Mouse (Mus musculus) MEL (cell line): ENCODE data around the gene Tbl2. TPM values are rescaled to one million over a fixed set of nuclear protein-coding genes. Genes with fewer than 3 reads are reported as not detected.

Source experiments
- DNase-seq: peaks from one replicate; pipeline ENCODE4 v3.0.0; 2011; ENCODE audit warnings: low read depth, low spot score
- H3K27ac ChIP-seq: 2 replicates; pipeline ENCODE4 v1.5.1; 2012; ENCODE audit warnings: low read depth, mild to moderate bottlenecking, control low read depth, low read length, moderate library complexity; ENCODE audit not compliant: control insufficient read depth
- H3K27me3 ChIP-seq, 2 experiments: fragments of 150-350 bp in 1 of 2; sonication (generic) in 1 of 2; 2 replicates each; pipeline ENCODE4 v1.6.1; 2012; ENCODE audit warnings: low read length in 2 of 2, mild to moderate bottlenecking in 2 of 2, improper control_type of control experiment in 1 of 2, moderate library complexity in 1 of 2; ENCODE audit not compliant: insufficient read depth in 2 of 2, control insufficient read depth in 1 of 2
- H3K36me3 ChIP-seq, 2 experiments: 2 replicates each; pipeline ENCODE4 v1.6.1; 2012 to 2014; ENCODE audit warnings: low read length in 2 of 2, improper control_type of control experiment in 1 of 2, inconsistent platforms in 1 of 2, mild to moderate bottlenecking in 1 of 2; ENCODE audit not compliant: insufficient read depth in 2 of 2, control insufficient read depth in 1 of 2
- H3K4me1 ChIP-seq, 2 experiments: fragments of 150-350 bp in 1 of 2; sonication (generic) in 1 of 2; 2 replicates each; pipeline ENCODE4 v1.6.1; 2012; ENCODE audit warnings: low read length in 2 of 2, improper control_type of control experiment in 1 of 2, mild to moderate bottlenecking in 1 of 2; ENCODE audit not compliant: insufficient read depth in 2 of 2, control insufficient read depth in 1 of 2
- H3K4me3 ChIP-seq, 2 experiments: fragments of 150-350 bp in 1 of 2; sonication (generic) in 1 of 2; 2 replicates each; pipeline ENCODE4 v1.5.1; 2012; ENCODE audit warnings: low read depth in 2 of 2, low read length in 2 of 2, mild to moderate bottlenecking in 2 of 2, moderate library complexity in 2 of 2, control low read depth in 1 of 2, improper control_type of control experiment in 1 of 2; ENCODE audit not compliant: control insufficient read depth in 1 of 2, insufficient read depth in 1 of 2
- H3K79me2 ChIP-seq: 2 replicates; pipeline ENCODE4 v1.6.1; 2012; ENCODE audit warnings: mild to moderate bottlenecking, low read length, moderate library complexity; ENCODE audit not compliant: control insufficient read depth, poor library complexity, insufficient read depth
- H3K9ac ChIP-seq: 2 replicates; pipeline ENCODE4 v1.6.1; 2012; ENCODE audit warnings: low read depth, mild to moderate bottlenecking, control low read depth, low read length, moderate library complexity; ENCODE audit not compliant: control insufficient read depth, poor library complexity, severe bottlenecking
- H3K9me3 ChIP-seq: fragments of 150-350 bp; sonication (generic); replicated peaks from 2 replicates; pipeline ENCODE4 v1.6.1; 2012; ENCODE audit warnings: mild to moderate bottlenecking, low read length, improper control_type of control experiment, moderate library complexity; ENCODE audit not compliant: insufficient read depth
- BHLHE40 ChIP-seq: IDR thresholded peaks from 2 replicates; pipeline ENCODE4 v1.6.1; 2012; ENCODE audit warnings: low read depth, mild to moderate bottlenecking, inconsistent platforms, low read length, improper control_type of control experiment, borderline replicate concordance
- CHD2 ChIP-seq: IDR thresholded peaks from 2 replicates; pipeline ENCODE4 v1.6.1; 2011; ENCODE audit warnings: low read length, improper control_type of control experiment
- CTCF ChIP-seq, 3 experiments: IDR thresholded peaks in 2 of 3; conservative IDR thresholded peaks in 1 of 3; 2 replicates each; pipeline ENCODE4 v1.5.1; 2011 to 2012; ENCODE audit warnings: low read length in 3 of 3, low read depth in 2 of 3, mild to moderate bottlenecking in 2 of 3, improper control_type of control experiment in 1 of 3, inconsistent platforms in 1 of 3, mixed read lengths in 1 of 3, moderate library complexity in 1 of 3; ENCODE audit not compliant: control insufficient read depth in 1 of 3, insufficient read depth in 1 of 3, poor library complexity in 1 of 3, severe bottlenecking in 1 of 3
- E2F4 ChIP-seq: IDR thresholded peaks from 2 replicates; pipeline ENCODE4 v1.6.1; 2011; ENCODE audit warnings: low read depth, low read length, improper control_type of control experiment, borderline replicate concordance
- ELF1 ChIP-seq: IDR thresholded peaks from 2 replicates; pipeline ENCODE4 v1.6.1; 2014; ENCODE audit warnings: low read depth, mild to moderate bottlenecking, inconsistent platforms, low read length, improper control_type of control experiment, moderate library complexity
- ETS1 ChIP-seq: IDR thresholded peaks from 2 replicates; pipeline ENCODE4 v1.6.1; 2012; ENCODE audit warnings: low read depth, mild to moderate bottlenecking, inconsistent platforms, low read length, improper control_type of control experiment, moderate library complexity
- GABPA ChIP-seq: IDR thresholded peaks from 2 replicates; pipeline ENCODE4 v1.6.1; 2012; ENCODE audit warnings: low read depth, mild to moderate bottlenecking, inconsistent platforms, low read length, improper control_type of control experiment, moderate library complexity
- GATA1 ChIP-seq: IDR thresholded peaks from 2 replicates; pipeline ENCODE4 v1.6.1; 2011; ENCODE audit warnings: low read depth, low read length, improper control_type of control experiment
- HCFC1 ChIP-seq: IDR thresholded peaks from 2 replicates; pipeline ENCODE4 v1.6.1; 2012; ENCODE audit warnings: low read depth, mild to moderate bottlenecking, inconsistent platforms, low read length, improper control_type of control experiment, moderate library complexity
- JUND ChIP-seq: IDR thresholded peaks from 2 replicates; pipeline ENCODE4 v1.6.1; 2011; ENCODE audit warnings: low read depth, mild to moderate bottlenecking, improper control_type of control experiment, low read length
- KAT2A ChIP-seq: conservative IDR thresholded peaks from 2 replicates; pipeline ENCODE4 v1.6.1; 2012; ENCODE audit warnings: low read depth, low read length, improper control_type of control experiment, inconsistent platforms
- MAX ChIP-seq: IDR thresholded peaks from 2 replicates; pipeline ENCODE4 v1.6.1; 2011; ENCODE audit warnings: low read length, improper control_type of control experiment
- MAZ ChIP-seq: IDR thresholded peaks from 2 replicates; pipeline ENCODE4 v1.6.1; 2012; ENCODE audit warnings: low read depth, mild to moderate bottlenecking, inconsistent platforms, low read length, improper control_type of control experiment
- MEF2A ChIP-seq: IDR thresholded peaks from 2 replicates; pipeline ENCODE4 v1.6.1; 2014; ENCODE audit warnings: low read depth, mild to moderate bottlenecking, inconsistent platforms, low read length, improper control_type of control experiment; ENCODE audit not compliant: poor library complexity, insufficient replicate concordance, severe bottlenecking; ENCODE audit errors: extremely low read depth
- MXI1 ChIP-seq: IDR thresholded peaks from 2 replicates; pipeline ENCODE4 v1.6.1; 2011; ENCODE audit warnings: mild to moderate bottlenecking, low read depth, low read length, improper control_type of control experiment
- MYC ChIP-seq: IDR thresholded peaks from 2 replicates; pipeline ENCODE4 v1.6.1; 2011; ENCODE audit warnings: low read depth, mild to moderate bottlenecking, low read length, improper control_type of control experiment, moderate library complexity
- NELFE ChIP-seq: IDR thresholded peaks from 2 replicates; pipeline ENCODE4 v1.6.1; 2011; ENCODE audit warnings: low read depth, low read length, improper control_type of control experiment
- NRF1 ChIP-seq: IDR thresholded peaks from 2 replicates; pipeline ENCODE4 v1.6.1; 2014; ENCODE audit warnings: low read depth, mild to moderate bottlenecking, inconsistent platforms, low read length, improper control_type of control experiment, moderate library complexity; ENCODE audit not compliant: poor library complexity, insufficient read depth, severe bottlenecking
- POLR2A ChIP-seq, 2 experiments: IDR thresholded peaks; 2 replicates each; pipeline ENCODE4 v1.6.1; 2011 to 2012; ENCODE audit warnings: low read length in 2 of 2, mild to moderate bottlenecking in 2 of 2, control low read depth in 1 of 2, improper control_type of control experiment in 1 of 2, low read depth in 1 of 2, moderate library complexity in 1 of 2; ENCODE audit not compliant: control insufficient read depth in 1 of 2, insufficient read depth in 1 of 2, poor library complexity in 1 of 2
- POLR2AphosphoS2 ChIP-seq: IDR thresholded peaks from 2 replicates; pipeline ENCODE4 v1.6.1; 2011; ENCODE audit warnings: low read length, improper control_type of control experiment
- POLR2AphosphoS5 ChIP-seq: IDR thresholded peaks from 2 replicates; pipeline ENCODE4 v1.6.1; 2012; ENCODE audit warnings: low read depth, borderline replicate concordance, mild to moderate bottlenecking, inconsistent platforms, low read length, moderate library complexity, mixed read lengths
- RAD21 ChIP-seq: IDR thresholded peaks from 2 replicates; pipeline ENCODE4 v1.6.1; 2011; ENCODE audit warnings: mild to moderate bottlenecking, low read depth, low read length, improper control_type of control experiment
- RCOR1 ChIP-seq: IDR thresholded peaks from 2 replicates; pipeline ENCODE4 v1.6.1; 2012; ENCODE audit warnings: low read depth, mild to moderate bottlenecking, inconsistent platforms, low read length, improper control_type of control experiment
- SIN3A ChIP-seq: IDR thresholded peaks from 2 replicates; pipeline ENCODE4 v1.6.1; 2012; ENCODE audit warnings: low read length, improper control_type of control experiment, inconsistent platforms
- SMC3 ChIP-seq: IDR thresholded peaks from 2 replicates; pipeline ENCODE4 v1.6.1; 2011; ENCODE audit warnings: low read depth, low read length, improper control_type of control experiment
- TBP ChIP-seq: IDR thresholded peaks from 2 replicates; pipeline ENCODE4 v1.8.0; 2011; ENCODE audit warnings: low read depth, low read length, improper control_type of control experiment
- TCF12 ChIP-seq: IDR thresholded peaks from 2 replicates; pipeline ENCODE4 v1.6.1; 2014; ENCODE audit warnings: low read depth, mild to moderate bottlenecking, inconsistent platforms, low read length, improper control_type of control experiment, moderate library complexity
- USF1 ChIP-seq: IDR thresholded peaks from 2 replicates; pipeline ENCODE4 v1.6.1; 2014; ENCODE audit warnings: low read depth, mild to moderate bottlenecking, inconsistent platforms, low read length, improper control_type of control experiment, moderate library complexity
- ZKSCAN1 ChIP-seq: IDR thresholded peaks from 2 replicates; pipeline ENCODE4 v1.6.1; 2012; ENCODE audit warnings: low read depth, mild to moderate bottlenecking, inconsistent platforms, low read length, improper control_type of control experiment, moderate library complexity
- ZMIZ1 ChIP-seq: IDR thresholded peaks from 2 replicates; pipeline ENCODE4 v1.6.1; 2012; ENCODE audit warnings: low read depth, mild to moderate bottlenecking, inconsistent platforms, low read length, improper control_type of control experiment, moderate library complexity
- ZNF384 ChIP-seq: IDR thresholded peaks from 2 replicates; pipeline ENCODE4 v1.6.1; 2012; ENCODE audit warnings: low read depth, mild to moderate bottlenecking, inconsistent platforms, low read length, improper control_type of control experiment
- polyA plus RNA-seq, 2 experiments: library from polyadenylated mRNA; stranded (reverse) in 1 of 2; unstranded in 1 of 2; fragments of >175 nt in 1 of 2; fragments of >200 nt in 1 of 2; gene quantifications; 2 replicates each; pipeline versions ENCODE4 v1.2.1 to v1.2.4; 2012; ENCODE audit warnings: low replicate concordance in 2 of 2, low read depth in 1 of 2; ENCODE audit not compliant: insufficient read length in 2 of 2, insufficient read depth in 1 of 2, missing spikeins in 1 of 2
- total RNA-seq: library from RNA; depleted of rRNA; stranded (reverse); fragments of 300-350 nt; gene quantifications from 2 replicates; pipeline ENCODE4 v1.2.3, GENCODE M21; 2012

Tbl2 gene
- total and polyA plus RNA-seq, 3 experiments: 20.5 to 30.3 TPM; not detected in 1

DNA sequence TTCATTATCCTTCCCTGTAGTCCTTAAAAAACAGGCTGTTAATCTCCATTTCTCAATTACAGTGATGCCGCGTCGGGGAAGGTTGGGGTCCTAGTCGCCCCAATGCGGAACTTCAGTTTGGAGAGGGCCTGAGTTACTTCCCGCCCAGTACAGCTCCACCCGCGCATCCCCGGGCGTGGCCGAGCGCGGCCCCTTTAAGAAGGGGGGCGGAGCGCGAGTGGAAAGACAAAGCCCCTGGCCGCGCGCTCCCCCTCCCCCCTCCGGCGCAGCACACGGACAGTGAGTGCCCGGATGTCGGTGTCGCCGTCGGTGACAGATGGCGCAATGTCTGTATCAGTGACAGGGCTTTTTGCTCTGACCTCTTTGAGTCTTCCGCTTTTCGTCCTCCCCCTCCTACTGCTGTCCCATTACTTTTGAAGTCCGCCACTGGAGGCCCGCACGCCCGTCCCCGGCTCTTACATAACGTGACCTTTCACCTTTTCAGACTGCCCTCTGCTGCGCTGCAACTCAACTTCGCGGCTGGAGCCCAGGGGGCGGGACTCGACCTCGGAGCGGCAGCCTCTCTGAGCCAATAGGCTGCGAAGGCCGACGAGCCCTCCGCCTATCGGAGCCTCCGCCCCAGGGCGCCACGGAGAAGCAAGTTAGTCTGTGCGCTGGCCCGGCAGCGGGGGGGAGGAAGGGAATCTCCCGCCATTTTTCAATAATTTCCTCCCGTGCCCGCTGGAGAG, 37.3 kb downstream of the Tbl2 start, which contains the start of gene Baz1b:
Gene Baz1b (plus strand): TSS at position 644 of the 728 bp plus-strand sequence.
- peak within 1 kb of the TSS; percentile 97 to 99 for H3K4me3 ChIP-seq
- peak; percentile 98 for DNase-seq
- H3K27ac ChIP-seq: peak within 1 kb of the TSS; percentile 96
- H3K9ac ChIP-seq: peak within 1 kb of the TSS; percentile 100
- TF ChIP-seq MAX: peak; percentile 32
- peak; percentile 79 for TF ChIP-seq HCFC1
- TF ChIP-seq MAZ: peak; percentile 92
- TF ChIP-seq RAD21: no peak
- TF ChIP-seq TCF12: 0 out of 2 replicates have a peak, but pooled peaks have one; percentile 14
- no peak for TF ChIP-seq SMC3
- no peak for TF ChIP-seq JUND
- TF ChIP-seq GABPA: no peak
- peak; percentile 76; the same call in 1 of the 2 replicates for TF ChIP-seq MYC
- TF ChIP-seq NRF1: peak; percentile 59; the same call in 1 of the 2 replicates
- TF ChIP-seq CHD2: peak; percentile 49; the same call in 1 of the 2 replicates
- TF ChIP-seq TBP: peak; percentile 73
- TF ChIP-seq SIN3A: peak; percentile 80
- peak; percentile 95 for TF ChIP-seq ZMIZ1
- TF ChIP-seq KAT2A: peak; percentile 59
- TF ChIP-seq USF1: peak; percentile 3; the same call in 1 of the 2 replicates
- TF ChIP-seq POLR2A (IDR thresholded peaks at IDR 0.05; ENCODE audit: control insufficient read depth in 1 of 2, insufficient read depth in 1 of 2, low read depth in 1 of 2, low read length in 2 of 2, poor library complexity in 1 of 2): peak in 1 of 2 experiments; percentile 82; a peak in 3 of 4 replicates
- no peak for TF ChIP-seq GATA1
- no peak; the same call in 1 of the 2 replicates for TF ChIP-seq BHLHE40
- no peak for TF ChIP-seq CTCF (IDR thresholded peaks at IDR 0.05 in 2 of 3, conservative IDR thresholded peaks at IDR 0.05 in 1 of 3; ENCODE audit: control insufficient read depth in 1 of 3, insufficient read depth in 1 of 3, low read depth in 2 of 3, low read length in 3 of 3, poor library complexity in 1 of 3, severe bottlenecking in 1 of 3)
- TF ChIP-seq MXI1: peak; percentile 53; the same call in 1 of the 2 replicates
- TF ChIP-seq MEF2A: no peak
- TF ChIP-seq ZKSCAN1: no peak
- TF ChIP-seq E2F4: peak; percentile 60; the same call in 1 of the 2 replicates
- TF ChIP-seq ZNF384: no peak
- TF ChIP-seq RCOR1: no peak
- TF ChIP-seq NELFE: peak; percentile 84
- no peak for TF ChIP-seq POLR2AphosphoS5
- peak; percentile 38; the same call in 1 of the 2 replicates for TF ChIP-seq POLR2AphosphoS2
- TF ChIP-seq ELF1: peak; percentile 66
- peak; percentile 37; the same call in 1 of the 2 replicates for TF ChIP-seq ETS1
- peaks cover 0 to 9% of the 10 kb centered on the region in 2 experiments; a peak in 3 of 4 replicates for H3K4me1 ChIP-seq
- H3K27me3 ChIP-seq: no peaks in the 10 kb centered on the region
- H3K79me2 ChIP-seq: peaks cover 39% of the 10 kb centered on the region
- H3K36me3 ChIP-seq: peaks cover 2 to 26% of the 10 kb centered on the region in 2 experiments; a peak in 3 of 4 replicates
- no peaks in the 10 kb centered on the region for H3K9me3 ChIP-seq
